Mouse (Mus musculus) brain, embryonic 14.5 days (tissue): ENCODE measurements at regions not wholly inside any gene's neighbourhood (a gene's known extent, or its start where the extent isn't known, plus 50 kb on each side); places are given as distances from the start of the nearest gene placed in this dataset.

Source experiments
- CTCF ChIP-seq: fragments of 200-500 bp; IDR thresholded peaks from 2 replicates; pipeline ENCODE4 v1.5.1; 2012; ENCODE audit warnings: inconsistent platforms, mild to moderate bottlenecking, moderate library complexity, borderline replicate concordance; ENCODE audit not compliant: insufficient read depth, insufficient read length; ENCODE audit errors: extremely low read depth
- POLR2A ChIP-seq: fragments of 200-500 bp; IDR thresholded peaks from 2 replicates; pipeline ENCODE4 v1.6.1; 2012; ENCODE audit warnings: mild to moderate bottlenecking, inconsistent platforms, borderline replicate concordance; ENCODE audit not compliant: poor library complexity, insufficient read depth, insufficient read length, severe bottlenecking; ENCODE audit errors: extremely low read depth

DNA sequence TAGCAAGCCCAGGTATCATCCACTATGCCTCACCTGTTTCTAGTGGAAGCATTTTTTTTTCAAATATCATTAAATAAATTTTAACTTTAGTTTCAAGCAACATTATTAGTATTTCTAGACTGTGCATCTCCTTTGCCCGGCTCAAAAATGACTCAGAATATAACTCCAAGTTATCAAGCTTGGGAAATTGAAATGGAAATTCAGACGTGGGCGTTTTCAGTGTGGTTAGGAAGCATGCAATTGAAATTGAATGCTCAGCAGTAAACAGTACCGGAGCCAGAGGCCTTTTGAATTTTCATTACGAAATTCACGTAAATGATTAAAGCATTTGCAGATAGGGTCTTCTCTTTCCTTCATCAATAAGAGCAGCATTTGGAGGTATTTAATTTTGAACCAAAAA, 1183.4 kb upstream of the Jmjd1c start:
- TF ChIP-seq POLR2A (no peak), CTCF (no peak)
